Mouse (Mus musculus) thymus, adult 2 months (tissue): ENCODE results near the gene Gnl3.

ENCODE experiments used
- CTCF ChIP-seq: fragments of 200-500 bp; IDR thresholded peaks from 2 replicates; pipeline ENCODE4 v1.5.1; 2012; ENCODE audit warnings: mild to moderate bottlenecking, control low read depth, low read length, moderate library complexity, borderline replicate concordance; ENCODE audit not compliant: control insufficient read depth, poor library complexity, insufficient read depth; ENCODE audit errors: extremely low read depth
- POLR2A ChIP-seq: fragments of 200-500 bp; IDR thresholded peaks from 2 replicates; pipeline ENCODE4 v1.6.1; 2012; ENCODE audit warnings: mild to moderate bottlenecking, low read length, control low read depth, moderate library complexity; ENCODE audit not compliant: control insufficient read depth, poor library complexity, insufficient read depth; ENCODE audit errors: extremely low read depth

GRCm38 (mm10) chr14:31004527-31004926 lies 14.4 kb downstream of the Gnl3 start:
- TF ChIP-seq CTCF: no peak
- no peak for TF ChIP-seq POLR2A
